Mouse (Mus musculus): ENCODE measurements around the gene Cpne9.
A peak's percentile ranks its signal among the peaks of the same experiment; 100 is the strongest.

Gene Cpne9

DNA sequence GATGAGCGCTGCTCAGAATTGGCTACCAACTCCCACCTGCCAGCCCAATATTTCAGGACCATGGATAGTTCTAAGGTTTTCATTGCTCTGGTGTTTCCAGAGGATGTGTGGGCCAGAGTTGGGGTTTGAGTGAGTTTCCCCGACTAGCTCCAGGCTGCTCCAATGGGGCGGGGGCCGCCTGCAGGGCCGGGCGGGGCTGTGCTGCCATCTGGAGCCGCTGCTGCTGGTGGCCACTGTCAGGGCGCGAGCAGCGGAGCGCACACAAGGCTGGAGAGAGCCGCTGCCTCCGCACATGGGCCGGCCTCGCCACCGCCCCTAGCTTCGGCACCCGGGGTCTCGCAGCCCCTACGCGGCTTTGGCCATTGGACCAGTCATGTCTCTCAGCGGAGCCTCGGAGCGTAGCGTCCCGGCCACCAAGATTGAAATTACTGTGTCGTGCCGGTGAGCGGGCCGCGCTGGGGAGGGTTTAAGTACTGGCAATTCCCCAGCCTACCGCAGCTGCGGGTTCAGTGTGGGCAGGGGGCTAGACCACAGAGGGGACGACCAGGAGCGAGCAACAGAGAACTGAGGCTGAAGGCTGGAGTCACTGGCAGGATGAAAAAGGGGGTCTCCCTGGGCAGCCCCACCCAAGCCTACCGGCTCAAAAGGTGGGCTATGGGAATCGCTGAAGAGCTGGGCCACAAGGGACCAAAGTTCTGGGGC is at the start of gene Cpne9:
Gene Cpne9 (plus strand): TSS at position 207 of the 702 bp plus-strand sequence.
- DNase-seq (ENCODE audit: extremely low spot score, low spot score), result peak; percentile 58

DNA sequence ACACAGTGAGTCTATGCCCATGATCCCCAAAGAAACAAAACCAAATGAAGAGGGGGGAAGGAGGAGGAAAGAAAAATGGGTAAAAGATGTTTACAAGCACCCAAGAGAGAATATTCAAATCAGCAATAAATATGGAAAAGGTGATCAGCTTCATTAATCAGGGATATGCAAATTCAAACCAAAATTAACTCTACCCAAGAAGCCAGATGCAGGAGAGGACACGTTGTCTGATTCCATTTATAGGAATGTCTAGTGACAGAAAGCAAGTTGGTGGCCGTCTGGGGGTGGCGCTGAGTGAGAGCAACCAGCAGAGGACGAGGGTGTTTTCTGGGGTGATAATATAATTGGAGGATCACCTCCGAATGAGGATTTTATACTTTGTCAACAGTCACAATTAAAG is 47.0 kb upstream of the Cpne9 start:
- DNase-seq (ENCODE audit: extremely low spot score, low spot score), result no peak

DNA sequence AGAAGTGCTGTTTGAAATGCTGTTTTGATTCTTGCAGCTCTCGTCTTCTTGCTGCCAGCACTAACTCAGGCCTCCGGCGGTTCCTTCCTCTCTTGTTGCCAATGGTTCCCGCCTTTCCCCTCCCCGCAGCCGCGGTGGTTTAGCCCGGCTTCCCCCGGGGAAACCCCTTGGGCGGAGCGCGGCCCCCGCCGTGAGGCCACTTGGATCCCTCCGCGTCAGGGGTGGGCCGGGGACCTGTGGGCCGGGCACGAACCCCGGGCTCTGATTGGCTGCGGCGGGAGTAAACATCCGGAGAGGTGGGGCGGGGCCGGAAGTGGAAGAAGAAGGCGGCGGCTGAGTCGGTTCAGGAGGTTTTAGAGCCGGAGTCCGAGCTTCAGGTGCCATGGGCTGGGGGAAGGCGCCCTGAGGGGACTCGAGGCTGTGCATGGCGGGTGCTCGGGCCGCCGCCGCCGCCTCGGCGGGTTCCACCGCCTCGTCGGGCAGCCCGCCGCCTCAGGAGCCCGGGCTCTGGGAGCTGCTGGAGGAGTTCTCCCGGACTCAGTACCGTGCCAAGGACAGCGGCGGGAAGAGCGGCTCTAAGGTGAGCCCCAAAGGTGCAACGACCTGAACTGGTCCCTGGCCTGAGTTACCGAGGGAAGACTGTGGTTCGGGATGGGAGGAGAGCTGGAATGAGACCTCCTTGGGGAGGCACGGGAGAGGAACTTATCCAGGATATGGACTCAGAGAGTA is 44.4 kb upstream of the Cpne9 start, which contains the start of gene Mtmr14:
Gene Mtmr14 (plus strand): TSS at position 302 of the 729 bp plus-strand sequence.
- peak; percentile 99 for DNase-seq (ENCODE audit: extremely low spot score, low spot score)

DNA sequence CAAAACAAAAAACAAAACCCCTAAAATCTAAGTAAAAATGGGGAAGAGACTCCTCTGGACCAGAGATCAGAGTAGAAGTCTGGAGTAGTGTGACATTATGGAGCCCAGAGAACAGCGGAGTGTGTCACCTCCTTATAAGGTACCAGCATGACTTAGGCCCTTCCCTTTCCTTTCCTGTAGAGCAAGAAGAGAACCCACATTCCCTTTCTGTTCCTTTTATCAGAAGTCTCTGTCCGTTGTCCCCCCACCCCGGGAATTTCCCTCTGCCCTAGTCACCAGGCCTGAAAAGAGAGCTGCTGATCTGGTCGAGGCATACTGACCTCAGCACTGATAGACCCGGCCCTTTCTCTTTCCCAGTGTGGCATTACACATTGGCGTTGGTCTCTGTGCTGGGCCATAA is 43.7 kb upstream of the Cpne9 start:
- no peak for DNase-seq (ENCODE audit: extremely low spot score, low spot score)

DNA sequence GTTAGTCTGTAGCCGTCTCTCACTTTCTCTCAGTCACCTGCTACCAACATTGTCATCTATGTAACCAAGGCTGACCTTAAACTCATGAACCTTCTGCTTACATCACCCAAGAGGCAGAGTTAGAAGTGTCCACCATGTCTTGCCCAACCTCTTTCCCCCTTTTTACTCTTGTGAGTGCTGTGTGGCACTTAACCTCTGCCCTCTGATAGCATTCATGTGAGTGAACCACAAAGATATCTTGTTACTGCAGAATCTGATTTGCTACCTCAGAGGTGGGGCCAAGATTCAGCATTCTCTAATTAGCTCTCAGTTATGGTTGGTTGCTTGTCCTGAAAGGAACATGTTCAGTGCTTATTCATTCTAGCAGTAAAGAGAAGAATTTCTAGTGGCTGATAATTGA is 39.4 kb upstream of the Cpne9 start:
- no peak for DNase-seq (ENCODE audit: extremely low spot score, low spot score)

DNA sequence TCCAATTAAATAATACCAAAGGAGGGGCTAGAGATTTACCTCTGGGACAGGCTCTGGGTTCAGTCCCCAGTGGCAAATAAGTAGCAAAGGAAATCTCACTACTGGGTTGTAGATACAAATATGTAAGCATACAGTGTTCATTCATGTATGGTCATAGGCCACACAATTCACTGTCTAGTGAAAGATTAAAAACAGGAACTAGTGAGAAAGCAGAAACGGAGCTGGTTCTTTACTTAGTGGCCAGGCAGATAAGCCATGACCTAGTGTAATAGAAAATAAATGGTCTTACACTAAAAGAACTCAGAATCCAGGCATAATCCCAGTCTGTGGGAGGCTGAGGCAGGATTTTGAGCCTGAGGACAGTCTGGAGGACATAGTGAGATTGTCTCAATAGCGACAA is 36.5 kb upstream of the Cpne9 start:
- DNase-seq (ENCODE audit: extremely low spot score, low spot score), result no peak

DNA sequence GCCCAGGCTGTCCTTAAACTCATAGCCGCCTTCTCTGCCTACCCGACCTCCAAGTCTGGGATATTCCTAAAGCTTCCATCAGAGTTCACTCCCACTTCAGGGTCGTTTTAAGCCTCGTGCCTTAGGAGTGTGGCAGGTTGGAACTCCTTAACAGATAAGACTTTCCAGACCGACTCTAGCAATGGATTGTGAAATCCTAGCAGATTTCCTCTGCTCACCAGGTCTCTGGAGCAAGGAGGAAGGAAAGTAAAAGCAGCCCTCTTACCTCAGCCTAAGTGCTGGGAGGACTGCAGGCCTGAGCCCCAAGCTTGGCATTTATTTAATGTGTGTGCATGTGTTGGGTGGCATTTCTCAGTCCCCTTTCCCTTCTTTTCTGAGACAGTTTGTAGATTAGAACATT is 31.3 kb upstream of the Cpne9 start:
- DNase-seq (ENCODE audit: extremely low spot score, low spot score), result no peak

DNA sequence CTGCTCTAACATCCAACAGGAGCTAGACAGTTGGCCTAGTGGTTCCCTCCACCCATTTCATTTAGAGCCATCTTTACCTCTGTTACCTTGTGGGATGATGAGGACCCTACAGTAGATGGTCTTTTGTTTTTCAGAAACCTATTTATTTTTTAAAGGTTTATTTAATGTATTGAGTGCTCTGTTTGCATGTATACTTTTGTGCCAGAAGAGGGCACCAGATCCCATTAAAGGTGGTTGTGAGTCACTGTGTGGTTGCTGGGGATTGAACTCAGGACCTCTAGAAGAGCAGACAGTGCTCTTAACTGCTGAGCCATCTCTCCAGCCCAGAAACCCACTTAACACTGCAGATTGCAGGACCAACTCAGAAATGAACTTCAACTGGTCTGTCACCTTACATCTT is 30.2 kb upstream of the Cpne9 start:
- DNase-seq (ENCODE audit: extremely low spot score, low spot score), result no peak

DNA sequence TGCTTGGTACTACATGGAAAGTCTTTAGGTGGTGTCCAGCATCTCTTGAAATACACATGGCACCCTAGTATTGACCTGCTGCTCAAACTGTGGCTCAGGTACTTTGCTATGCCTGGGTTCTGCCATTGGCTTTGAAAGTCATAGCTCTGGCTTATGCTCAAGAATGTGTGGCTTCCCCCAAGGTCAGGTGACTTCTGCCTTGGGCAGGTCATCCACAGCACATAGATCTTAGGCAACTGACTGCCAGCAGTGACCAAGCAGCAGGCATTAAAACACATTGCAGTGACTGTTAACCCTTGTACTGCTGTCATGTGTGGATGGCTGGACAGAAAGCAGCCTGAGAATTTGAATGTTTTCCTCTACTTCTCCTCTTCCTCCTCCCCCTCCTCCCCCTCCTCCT is 27.2 kb upstream of the Cpne9 start:
- DNase-seq (ENCODE audit: extremely low spot score, low spot score), result no peak

DNA sequence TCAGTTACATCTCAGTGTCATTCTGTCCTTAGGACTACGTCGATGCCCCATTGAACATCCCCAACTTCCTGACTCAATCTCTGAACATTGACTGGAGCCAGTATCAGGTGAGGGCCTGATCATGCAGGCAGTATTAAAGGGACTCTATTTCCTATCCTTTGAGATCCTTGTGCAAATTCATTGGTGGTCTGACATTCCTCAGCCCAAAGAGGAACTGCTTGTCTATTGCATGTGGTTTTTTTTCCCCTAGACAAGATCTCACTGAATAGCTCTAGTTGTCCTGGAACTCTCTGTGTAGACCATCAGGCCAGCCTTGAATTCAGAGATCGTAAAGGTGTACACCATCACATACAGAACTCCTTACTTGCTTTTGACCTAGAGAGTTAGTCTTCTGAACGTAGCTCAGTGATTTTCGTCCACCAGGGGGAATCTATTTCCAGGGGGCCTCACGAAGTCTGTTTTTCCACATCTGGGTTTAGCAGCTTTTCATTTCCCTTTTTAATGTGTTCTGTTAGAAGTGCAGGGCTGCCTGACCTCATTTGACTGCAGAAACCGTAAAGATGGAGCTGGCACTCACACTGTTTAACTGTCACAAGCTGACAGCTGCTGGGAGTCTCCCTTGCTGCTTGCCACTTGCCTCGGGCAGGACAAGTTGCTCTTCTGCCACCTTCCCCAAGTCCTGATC is 20.8 kb upstream of the Cpne9 start:
- no peak for DNase-seq (ENCODE audit: extremely low spot score, low spot score)

DNA sequence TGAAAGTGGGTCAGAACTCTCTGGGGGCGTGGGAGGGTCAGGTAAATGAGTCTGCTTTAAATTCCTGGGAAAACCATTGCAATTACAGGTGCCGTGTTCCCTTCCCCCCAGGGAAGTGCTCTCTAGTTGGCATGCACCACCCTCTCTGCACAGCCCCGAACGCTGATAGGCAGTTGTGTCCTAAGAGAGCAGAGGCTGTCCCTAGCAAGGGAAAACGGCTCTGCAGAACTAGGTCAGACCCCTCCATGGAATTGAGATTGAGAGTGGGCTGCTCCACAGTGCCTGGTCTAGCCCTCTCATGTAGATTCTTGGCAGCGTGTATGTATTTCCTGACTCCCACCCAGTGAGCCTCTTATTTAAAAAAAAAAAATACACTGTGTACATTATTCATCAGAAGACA is 18.6 kb upstream of the Cpne9 start:
- no peak for DNase-seq (ENCODE audit: extremely low spot score, low spot score)

DNA sequence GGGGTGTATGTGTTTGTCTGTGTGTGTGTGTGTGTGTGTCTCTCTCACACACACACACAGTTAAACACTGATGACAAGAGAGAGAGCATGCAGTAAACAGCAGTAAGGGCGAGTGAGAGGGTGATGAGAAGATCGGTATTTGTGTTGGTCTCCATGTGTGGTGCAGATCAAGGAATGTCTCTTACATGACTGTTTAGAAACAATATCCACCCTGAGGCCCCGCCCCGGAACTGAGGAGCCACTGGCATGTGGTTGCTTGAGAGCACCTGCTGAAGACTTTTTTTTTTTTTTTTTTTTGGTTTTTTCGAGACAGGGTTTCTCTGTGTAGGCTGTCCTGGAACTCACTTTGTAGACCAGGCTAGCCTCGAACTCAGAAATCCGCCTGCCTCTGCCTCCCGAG is 17.7 kb upstream of the Cpne9 start:
- no peak for DNase-seq (ENCODE audit: extremely low spot score, low spot score)

DNA sequence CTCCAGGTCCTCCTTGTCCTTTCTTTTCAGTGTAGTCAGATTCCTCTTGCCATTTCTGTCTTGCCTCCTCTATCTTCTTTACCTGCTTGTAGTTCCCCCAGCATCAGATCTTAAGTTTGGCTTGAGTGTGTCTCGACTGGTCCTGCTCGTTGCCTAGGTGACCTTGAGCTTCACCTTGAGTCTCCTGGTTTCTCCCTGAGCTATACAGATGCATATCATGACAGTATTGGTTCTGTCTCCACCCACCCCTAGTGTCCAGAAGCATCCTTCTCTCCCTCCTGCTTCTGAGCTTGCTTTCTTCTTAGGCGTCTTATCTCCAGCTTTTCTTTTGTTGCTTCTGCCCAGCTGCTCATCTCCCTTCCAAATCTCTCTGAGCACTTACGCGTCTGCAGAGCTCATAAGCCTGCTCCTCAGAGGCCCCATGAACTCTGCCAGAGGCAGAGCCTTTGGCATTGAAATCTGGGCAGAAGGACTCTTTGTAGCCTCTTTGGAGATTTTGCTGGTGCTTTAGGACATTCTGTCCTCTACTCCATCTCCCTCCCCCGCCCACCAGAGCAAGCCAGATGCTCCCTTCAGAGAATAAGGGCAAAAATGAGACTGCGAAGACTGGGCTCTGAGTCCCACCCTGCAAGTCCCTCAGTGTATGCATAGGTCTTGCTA is 15.0 kb upstream of the Cpne9 start:
- no peak for DNase-seq (ENCODE audit: extremely low spot score, low spot score)

DNA sequence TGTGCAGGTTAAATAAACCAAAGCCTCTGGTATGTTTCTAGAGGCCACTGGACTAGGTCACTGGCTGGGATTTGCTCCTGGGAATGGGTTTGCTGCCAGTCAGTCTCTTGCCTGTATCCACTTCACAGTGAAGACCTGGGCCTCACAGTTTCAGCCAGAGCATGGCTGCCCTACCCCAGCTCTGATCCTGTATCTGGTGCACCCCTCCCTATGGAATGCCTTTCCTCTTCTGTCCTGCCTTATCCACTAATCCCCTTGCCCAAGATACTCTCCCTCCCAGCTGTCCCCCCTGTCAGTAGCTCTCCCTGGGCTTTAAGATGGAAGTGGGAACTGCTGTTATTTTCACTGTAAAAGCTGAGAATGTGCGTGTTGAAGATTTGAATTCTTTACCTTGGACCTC is 14.1 kb upstream of the Cpne9 start:
- DNase-seq (ENCODE audit: extremely low spot score, low spot score), result no peak

DNA sequence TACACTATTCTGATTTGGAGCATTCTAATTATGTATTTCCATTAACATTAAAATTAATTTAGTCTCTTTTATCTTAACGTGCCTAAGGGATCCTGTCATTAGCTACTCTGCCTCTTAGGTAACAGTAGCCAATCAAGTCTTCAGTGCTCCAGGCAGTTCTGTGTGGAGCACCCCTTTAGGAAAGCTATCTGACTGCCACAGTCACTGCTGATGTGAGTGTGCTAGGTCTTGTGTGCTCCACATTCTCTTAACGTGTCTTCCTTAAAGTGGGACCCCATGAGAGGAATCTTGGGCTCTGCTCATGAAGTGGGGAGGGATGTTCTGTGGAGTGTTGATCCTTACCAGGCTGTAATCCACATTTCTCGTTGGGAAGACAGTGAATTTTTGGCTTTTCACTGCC is 9.7 kb upstream of the Cpne9 start:
- no peak for DNase-seq (ENCODE audit: extremely low spot score, low spot score)

DNA sequence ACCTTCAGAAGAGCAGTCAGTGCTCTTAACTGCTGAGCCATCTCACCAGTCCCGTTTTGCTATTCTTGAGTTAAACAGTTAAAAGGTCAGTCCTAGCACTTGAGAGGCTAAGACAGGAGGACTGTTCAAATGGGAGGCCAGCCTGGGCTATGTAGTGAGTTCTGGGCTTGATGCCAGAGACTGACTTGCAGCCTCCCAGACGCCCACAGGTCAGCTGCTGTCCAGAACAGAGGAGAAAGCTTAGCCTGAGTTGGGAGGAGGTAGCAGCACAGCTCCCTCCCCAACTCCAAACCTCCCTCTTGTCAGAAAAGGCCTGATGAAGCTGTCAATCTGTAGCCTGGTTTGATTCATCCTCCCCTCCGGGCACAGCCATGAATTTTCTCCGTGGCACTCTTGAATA is 5.3 kb upstream of the Cpne9 start:
- no peak for DNase-seq (ENCODE audit: extremely low spot score, low spot score)

DNA sequence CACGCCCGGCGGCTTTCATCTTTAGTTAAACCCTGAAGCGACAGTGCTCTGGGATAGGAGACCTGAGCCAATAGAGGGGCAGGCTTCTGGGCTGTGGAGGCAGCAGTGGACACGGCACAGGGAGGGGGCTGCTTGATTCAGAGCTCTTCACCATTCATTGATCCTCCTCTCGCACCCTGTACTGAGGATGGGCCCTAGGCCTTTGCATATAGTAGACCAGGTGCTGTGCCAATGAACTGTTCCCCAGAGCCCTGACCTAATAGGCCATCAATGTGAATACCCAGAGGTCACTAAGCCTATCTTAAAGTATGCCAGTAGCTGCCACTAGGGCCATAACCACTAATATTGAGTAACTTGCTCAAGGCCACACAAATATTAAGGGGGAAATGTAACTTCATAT is 431 bp upstream of the Cpne9 start:
- no peak for DNase-seq (ENCODE audit: extremely low spot score, low spot score)

DNA sequence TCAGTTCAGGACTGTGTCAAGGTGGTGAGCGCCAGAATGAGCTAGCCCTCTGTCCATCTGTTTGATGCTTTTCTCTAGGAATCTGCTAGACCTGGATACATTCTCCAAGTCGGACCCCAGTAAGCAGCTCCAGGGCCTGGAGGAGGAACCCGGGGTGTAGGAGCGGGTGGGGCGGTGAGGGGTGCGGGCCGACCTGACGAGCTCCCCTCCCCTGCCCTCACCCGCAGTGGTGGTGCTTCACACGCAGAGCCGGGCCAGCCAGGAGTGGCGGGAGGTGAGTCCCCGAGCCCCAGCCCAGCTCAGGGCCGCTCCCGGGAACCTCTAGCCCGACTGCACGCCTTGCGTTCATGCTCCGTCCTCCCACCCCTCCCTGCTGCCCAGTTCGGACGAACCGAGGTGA is 862 bp downstream of the Cpne9 start:
- DNase-seq (ENCODE audit: extremely low spot score, low spot score), result no peak

DNA sequence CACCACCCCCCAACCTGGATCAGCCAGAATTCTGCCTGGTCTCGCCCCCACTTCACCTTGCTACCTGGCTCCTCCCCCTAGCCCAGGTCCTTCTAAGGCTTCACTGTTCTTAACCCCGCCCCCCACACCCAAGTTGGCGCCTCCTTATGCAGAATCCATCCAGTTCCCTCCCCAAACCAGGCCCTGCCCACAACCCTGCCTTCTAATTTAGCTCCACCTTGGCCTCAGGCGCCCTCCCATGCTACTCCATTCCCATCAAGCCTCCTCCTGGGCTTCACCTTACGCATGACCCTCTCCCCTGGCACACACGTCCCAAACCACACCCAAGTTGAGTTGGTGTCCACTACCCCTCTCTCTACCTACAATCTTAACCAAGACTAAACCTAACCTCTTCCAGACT is 1.4 kb downstream of the Cpne9 start:
- DNase-seq (ENCODE audit: extremely low spot score, low spot score), result no peak

DNA sequence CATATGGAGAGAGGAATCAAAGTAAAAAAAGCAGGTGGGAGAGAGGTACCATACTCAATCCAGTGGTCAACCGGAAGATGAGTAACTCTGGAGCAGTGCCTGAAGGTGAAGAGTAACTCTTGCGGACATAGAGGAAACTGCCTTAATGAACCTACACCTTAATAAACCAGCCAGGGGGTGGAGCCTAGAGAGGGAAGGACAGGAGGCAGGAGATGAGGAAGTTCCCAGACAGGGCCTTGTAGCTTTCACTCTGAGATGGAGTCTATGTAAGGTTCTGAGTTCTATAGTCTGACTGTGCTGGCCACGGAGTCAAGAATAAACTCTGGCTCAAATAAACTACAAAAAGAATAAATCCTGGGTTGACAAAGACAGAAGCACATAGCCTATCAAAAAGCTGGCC is 2.8 kb downstream of the Cpne9 start:
- DNase-seq (ENCODE audit: extremely low spot score, low spot score), result no peak

DNA sequence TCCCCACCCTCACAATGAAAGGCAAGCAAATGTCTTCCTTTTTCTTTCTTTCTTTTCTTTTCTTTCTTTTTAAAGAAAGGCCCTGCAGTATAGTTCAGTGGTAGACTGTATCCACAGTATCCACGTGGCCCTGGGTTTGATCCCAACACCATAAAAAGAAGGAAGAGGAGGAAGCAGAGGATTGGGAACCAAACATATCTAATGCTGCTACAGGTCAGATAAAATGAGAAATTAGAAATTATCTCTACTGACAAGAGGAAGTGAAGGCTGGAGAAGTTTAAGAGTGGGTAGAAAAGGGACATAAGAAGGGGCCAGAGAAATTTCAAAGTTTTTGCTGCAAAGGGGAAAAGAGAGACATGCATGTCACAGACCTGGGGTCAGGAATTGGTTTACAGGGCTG is 4.2 kb downstream of the Cpne9 start:
- DNase-seq (ENCODE audit: extremely low spot score, low spot score), result no peak

DNA sequence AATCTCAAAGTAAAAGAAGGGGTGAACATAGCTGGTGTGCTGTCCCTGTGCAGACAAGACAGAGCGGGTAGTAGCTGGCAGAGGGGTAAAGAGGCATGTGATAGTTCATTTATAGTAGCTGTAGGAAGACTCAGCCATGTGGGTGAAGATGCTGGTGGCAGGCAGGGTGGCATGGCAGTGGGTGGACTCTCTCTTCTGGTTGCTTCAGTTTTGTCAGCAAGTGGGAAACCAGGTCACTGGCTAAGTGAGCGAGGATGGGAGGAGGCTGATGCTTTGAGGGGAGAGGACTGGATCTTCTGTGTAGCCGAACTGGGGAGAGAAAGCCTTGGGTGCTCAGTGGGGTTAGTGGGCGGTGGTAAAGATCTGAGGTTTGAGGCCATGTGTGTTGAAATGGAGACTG is 5.1 kb downstream of the Cpne9 start:
- DNase-seq (ENCODE audit: extremely low spot score, low spot score), result no peak
